Mouse (Mus musculus) lung, adult 10 weeks (tissue): ENCODE results near the gene Gm8281. TPM values are rescaled to one million over a fixed set of nuclear protein-coding genes. Genes with fewer than 3 reads are reported as not detected.

Experiments
- polyA plus RNA-seq: library from polyadenylated mRNA; stranded (reverse); fragments of 350-450 nt; fragmentation: Illumina TruSeq; extraction: RNeasy Lipid Tissue Mini Kit (QIAGEN cat#74804); gene quantifications from one replicate; pipeline ENCODE4 v1.2.3, GENCODE M21; 2014; ENCODE audit warnings: low read depth, low replicate concordance; ENCODE audit not compliant: insufficient read depth

The Gm8281 gene
- not detected for polyA plus RNA-seq

GRCm38 (mm10) chr14:5070611-5071490 lies at the start of gene Gm8281:
Gene Gm8281, plus strand, starts transcription at chr14:5071040.

GRCm38 (mm10) chr14:5050329-5050728 lies 20.5 kb upstream of the Gm8281 start, which contains the start of gene 4930555G01Rik:
Gene 4930555G01Rik, plus strand, starts transcription at chr14:5050629.

GRCm38 (mm10) chr14:5131219-5131618 lies 60.4 kb downstream of the Gm8281 start, which contains the start of gene Gm8279:
Gene Gm8279, plus strand, starts transcription at chr14:5131519.

Other genes with a start within 250 kb of the Gm8281 start
- not detected for gene Gm3269, start 232.9 kb upstream of the Gm8281 start, polyA plus RNA-seq
- gene Gm3264, start 215.5 kb upstream of the Gm8281 start, polyA plus RNA-seq, result not detected
- gene Gm3278, start 178.6 kb upstream of the Gm8281 start, polyA plus RNA-seq, result not detected
- not detected for gene Gm8297, start 87.1 kb upstream of the Gm8281 start, polyA plus RNA-seq
- not detected for gene Gm3298, start 55.1 kb upstream of the Gm8281 start, polyA plus RNA-seq
- gene 4930555G01Rik, start 20.4 kb upstream of the Gm8281 start, polyA plus RNA-seq, result not detected
- not detected for gene Gm8279, start 60.5 kb downstream of the Gm8281 start, polyA plus RNA-seq
- not detected for gene Gm3317, start 93.5 kb downstream of the Gm8281 start, polyA plus RNA-seq
- gene Gm8271, start 114.8 kb downstream of the Gm8281 start, polyA plus RNA-seq, result not detected
- not detected for gene Gm3526, start 189.5 kb downstream of the Gm8281 start, polyA plus RNA-seq